Mouse (Mus musculus) frontal cortex, adult 2 months (tissue): ENCODE measurements around the gene Meis2. TPM values are rescaled to one million over a fixed set of nuclear protein-coding genes. Genes with fewer than 3 reads are reported as not detected.

Source experiments
- DNase-seq, 2 experiments: peaks; one replicate each; pipeline ENCODE4 v3.0.0; 2022; ENCODE audit warnings: low spot score in 1 of 2; ENCODE audit errors: extremely low spot score in 1 of 2
- polyA plus RNA-seq: library from polyadenylated mRNA; depleted of rRNA; stranded (reverse); fragments of >200 nt; gene quantifications from 2 replicates; pipeline ENCODE4 v1.2.3, GENCODE M21; 2012

The Meis2 gene
- polyA plus RNA-seq, 1 experiment = 372 TPM

GRCm38 (mm10) chr2:115962113-115962512, 103.5 kb downstream of the Meis2 start:
- DNase-seq = no peak

- no peak for DNase-seq
These were observed 105.0 kb downstream of the Meis2 start for GRCm38 (mm10) chr2:115960615-115961014.

- no peak for DNase-seq
These were observed 108.9 kb downstream of the Meis2 start for GRCm38 (mm10) chr2:115956786-115957185.

- DNase-seq = no peak
These were observed 115.0 kb downstream of the Meis2 start for GRCm38 (mm10) chr2:115950645-115951044.

DNA sequence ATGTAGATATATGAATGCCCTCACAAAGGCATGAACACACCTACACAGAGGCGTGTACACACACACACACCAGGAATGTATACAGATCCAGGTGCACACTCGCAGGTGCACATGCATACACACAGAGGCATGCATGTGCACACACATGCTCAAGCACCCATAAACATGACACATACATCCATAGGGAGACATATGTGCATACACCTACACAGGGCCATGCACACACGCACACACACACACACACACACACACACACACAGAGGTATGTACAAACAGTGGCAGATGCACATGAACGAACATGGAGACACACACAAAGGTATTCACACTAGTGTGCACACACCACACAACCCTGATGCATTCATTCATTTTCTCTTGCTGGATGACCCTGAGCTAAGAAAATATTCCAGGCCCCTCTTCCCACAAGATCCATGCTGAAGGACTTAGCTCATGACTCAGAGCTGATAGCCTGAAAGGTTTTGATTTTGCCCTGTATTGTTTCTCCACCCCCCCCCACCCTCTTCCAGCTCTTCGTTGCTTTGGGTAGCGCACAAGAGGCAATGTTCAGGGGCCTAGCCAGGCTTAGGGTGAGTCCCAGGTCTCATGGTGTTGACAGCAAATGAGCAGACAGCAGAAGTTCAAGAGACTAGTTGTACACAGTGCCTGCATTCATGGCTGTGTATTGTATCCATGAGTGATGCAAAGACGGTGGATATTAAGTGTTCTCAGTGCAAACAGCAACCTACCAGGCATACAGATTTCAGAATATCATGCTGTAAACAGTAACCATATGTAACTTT, 116.8 kb downstream of the Meis2 start:
- DNase-seq = no peak

GRCm38 (mm10) chr2:115947714-115948226, 117.9 kb downstream of the Meis2 start:
- no peak for DNase-seq

DNA sequence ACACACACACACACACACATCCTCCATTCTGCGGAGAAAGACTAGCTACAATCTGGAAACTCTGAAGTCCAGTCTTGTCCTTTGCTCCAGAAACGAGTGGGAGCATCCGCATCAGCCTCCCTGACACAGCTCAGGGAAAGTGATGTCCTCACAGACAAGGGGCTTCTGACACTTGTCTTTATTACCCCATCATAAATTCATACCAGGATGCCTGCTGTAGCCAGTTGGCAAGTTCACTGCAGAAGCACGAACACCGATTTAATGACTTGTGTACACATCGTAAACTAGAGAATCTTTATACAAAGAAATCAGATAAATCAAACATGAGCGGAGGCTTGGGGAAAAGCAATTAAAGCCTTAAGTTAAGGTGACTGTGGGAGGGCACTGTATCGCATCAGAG, 122.6 kb downstream of the Meis2 start:
- no peak for DNase-seq

GRCm38 (mm10) chr2:115939849-115940248, 125.8 kb downstream of the Meis2 start:
- DNase-seq = no peak

DNA sequence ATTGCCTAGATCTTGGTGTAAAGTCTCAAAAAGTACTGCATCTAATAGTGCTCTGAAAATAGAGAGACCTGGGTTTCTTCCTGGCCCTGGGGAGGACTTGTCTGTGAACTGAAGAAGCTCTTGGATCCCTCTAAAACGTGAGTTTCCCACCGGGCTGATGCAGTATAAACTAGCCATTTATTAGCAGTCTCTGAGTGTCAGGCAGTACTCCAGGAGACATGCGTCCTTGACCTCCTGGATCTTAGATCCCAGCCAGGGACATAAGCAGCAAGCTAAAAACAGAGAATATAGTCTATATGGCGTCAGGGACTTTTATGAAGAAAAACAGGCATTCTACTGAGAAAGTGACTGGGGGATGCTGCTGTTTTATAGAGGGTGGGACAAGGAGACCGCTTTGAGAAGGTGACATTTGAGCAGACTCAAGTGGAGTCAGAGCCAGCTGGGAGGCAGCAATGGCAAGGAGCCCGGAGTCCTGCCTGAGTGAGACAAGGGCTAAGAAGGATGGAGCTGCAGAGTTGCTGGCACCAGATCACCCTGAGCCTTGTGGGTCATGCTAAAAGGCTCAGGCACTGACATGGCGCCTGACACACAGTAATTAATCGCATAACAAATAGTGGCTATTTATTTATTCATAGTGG, 126.6 kb downstream of the Meis2 start:
- peak in 1 of 2 experiments; percentile 59 for DNase-seq

DNA sequence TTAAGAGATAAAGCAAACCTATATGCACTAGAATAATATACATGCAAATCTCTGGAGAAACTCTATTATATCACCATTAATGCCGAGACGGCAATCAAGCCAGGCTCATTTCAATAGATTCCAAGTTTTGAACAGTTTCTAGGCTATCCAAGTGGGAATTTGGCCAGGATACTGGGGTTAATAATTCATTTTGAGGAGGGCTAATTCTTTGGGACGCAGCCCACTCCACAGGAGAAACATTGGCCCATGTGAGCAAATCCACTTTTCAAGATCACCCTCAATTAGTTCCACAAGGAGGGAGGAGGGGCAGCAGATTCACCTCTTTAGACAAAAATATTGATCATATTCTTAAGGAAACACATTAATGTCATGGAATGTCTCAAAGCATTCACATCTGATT, 127.3 kb downstream of the Meis2 start:
- DNase-seq = peak in 1 of 2 experiments; percentile 35

DNA sequence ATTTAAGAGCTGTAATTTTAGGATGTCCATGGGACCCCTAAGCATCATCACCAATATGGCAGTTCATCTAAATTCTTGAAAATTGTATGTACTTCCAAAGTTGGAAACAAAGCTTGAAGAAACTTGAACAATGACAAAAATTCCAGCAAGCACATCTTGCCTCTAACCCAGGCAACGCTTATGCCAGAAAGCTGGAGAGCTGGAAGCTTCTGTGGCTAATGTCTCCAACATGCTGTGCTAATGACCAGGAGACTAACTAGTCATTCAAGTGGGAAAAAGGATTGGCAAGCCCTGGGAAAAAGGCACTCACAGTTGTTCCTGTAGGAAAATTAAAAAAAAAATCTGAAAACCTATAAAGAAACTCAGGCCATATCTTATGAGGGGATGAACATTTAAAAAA, 127.7 kb downstream of the Meis2 start:
- no peak for DNase-seq

DNA sequence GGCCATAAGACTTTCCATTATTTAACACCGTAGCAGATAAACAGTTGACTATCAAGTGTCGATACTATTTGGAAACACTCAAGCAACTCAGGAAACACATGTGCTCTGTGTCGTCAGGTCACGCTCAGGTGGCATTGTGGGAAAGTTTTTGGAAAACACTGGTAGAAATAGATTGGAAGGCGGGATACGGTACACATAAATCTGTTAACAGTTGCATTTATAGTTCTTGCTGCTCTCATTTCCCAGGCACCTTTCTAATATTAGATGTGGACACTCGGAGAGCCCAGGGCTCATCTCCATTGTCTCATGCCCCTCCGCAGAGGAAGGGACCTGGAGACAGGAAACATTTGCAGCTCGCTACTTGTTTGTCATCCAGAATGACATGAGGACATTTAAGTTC, 128.9 kb downstream of the Meis2 start:
- no peak for DNase-seq

DNA sequence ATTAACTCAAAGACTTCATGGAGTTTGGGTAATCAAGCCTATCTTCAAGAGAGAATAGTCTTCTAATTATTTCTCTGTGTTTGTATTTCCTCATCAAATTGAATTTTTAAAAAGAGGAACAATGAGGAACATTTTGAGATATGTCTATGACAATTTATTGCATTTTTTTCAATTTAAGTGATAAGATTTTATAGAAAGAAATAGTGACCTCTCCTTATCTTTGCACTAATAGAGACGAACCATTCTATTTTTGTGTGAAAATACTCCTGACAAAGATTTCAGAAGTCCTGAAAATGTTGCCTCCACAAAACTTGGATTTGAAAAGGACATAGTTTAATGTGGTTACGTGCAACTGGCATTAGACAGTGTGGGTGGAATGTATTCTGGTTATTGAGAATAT, 131.3 kb downstream of the Meis2 start:
- DNase-seq = no peak

GRCm38 (mm10) chr2:115933259-115933658, 132.4 kb downstream of the Meis2 start:
- DNase-seq = no peak

GRCm38 (mm10) chr2:115925744-115926143, 139.9 kb downstream of the Meis2 start:
- no peak for DNase-seq

DNA sequence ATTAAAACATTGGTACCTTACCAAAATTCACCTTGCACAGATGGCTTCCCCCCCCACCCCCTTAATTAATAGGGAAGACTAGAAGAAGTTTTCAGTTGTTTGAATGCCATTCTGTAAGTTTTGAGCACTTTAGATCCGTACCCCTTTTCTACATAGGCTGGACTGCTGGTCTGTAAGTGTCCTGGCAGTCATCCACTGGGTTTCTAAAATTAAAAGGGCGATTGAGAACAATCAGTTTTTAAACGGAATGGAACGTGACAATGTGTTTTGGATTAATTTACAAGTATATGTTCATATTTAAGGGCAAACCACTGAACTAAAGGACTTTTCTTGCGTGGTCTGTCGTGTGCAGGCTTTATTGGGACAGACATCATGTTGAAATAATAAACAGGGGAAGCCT, 141.2 kb downstream of the Meis2 start:
- DNase-seq = no peak

DNA sequence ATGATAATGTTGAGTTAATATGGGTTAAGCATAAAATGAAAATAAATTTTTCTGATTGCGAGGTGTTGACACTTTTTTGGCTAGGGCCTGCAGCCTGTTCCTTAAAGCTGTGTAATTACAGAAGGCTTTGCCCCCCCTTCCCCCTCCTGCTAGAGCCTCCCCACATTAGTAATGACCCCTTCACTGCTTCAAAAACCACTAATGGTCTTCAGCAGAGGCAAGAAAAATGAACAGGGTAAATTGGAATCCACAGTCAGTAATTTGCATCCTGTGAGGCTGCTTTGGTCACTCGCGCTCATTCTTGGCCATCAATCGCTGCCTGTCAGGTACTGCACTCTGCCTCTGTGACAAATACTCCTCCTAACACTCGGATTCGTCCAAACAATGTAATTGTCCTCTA, 142.4 kb downstream of the Meis2 start:
- no peak for DNase-seq

GRCm38 (mm10) chr2:115921687-115922086, 144.0 kb downstream of the Meis2 start:
- DNase-seq = no peak

- no peak for DNase-seq
These were observed 145.2 kb downstream of the Meis2 start for GRCm38 (mm10) chr2:115920336-115920951.

DNA sequence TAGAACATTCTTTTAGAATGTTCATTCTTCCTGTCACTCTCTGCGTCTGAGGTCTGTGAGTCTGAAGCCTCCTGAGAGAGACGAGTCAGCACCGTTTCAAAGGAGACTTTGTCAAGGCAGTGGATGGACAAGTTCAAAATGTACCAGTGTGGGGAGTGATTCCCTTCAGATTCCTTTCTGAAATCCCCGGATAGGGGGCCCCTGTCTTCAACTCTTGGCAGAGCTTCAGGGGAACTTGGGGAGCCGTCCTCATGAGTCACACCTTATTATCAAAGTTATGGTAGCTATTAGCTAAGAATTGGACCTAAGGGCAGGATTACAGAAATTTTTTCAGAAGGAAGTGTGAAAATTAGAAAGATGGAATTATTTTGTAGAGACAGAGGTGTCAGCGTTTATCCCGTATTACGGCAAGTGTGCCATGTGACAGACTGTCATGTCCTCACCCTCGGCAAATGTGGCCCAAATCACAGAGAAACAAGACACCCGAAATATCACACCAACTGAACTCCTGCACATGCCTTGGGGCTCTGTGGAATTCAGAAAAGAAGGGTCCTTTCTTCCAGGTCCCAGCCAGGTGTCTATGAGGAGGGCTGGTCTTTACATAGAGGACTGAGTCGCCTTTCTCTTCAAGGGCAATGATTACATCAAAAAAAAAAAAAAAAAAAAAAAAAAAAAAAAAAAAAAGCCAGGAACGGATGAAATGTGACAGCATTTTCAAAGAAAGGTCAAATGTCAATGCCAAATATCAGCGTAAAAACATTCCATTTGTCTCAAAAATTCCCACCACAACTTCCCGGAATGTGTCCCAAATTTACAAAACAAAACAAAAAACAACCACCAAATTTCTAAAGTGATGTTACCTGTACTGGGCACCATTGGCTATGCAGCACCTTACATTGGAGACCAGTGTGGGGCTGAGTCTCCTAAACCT, 146.2 kb downstream of the Meis2 start:
- DNase-seq = no peak
